Mouse (Mus musculus) frontal cortex, postnatal 25 days (tissue): Measurements from ENCODE around the gene Parp2.
A peak's percentile ranks its signal among the peaks of the same experiment; 100 is the strongest.
"Not testable (repeated sequence)": the region's sequence is repeated elsewhere in the genome, so short reads cannot be mapped to it uniquely, and the experiment has no call there.

Source experiments
- DNase-seq, 2 experiments: peaks; one replicate each; pipeline ENCODE4 v3.0.0; 2022; ENCODE audit warnings: low spot score in 2 of 2

Parp2 gene

GRCm38 (mm10) chr14:50829878-50830277 lies 22.2 kb downstream of the Parp2 start:
- no peak for DNase-seq

- no peak for DNase-seq
Measured at GRCm38 (mm10) chr14:50833964-50834363, 26.3 kb downstream of the Parp2 start.

GRCm38 (mm10) chr14:50834435-50834834 lies 26.8 kb downstream of the Parp2 start:
- no peak for DNase-seq

GRCm38 (mm10) chr14:50837236-50837635 lies 29.6 kb downstream of the Parp2 start:
- no peak for DNase-seq

GRCm38 (mm10) chr14:50855788-50856187 lies 48.1 kb downstream of the Parp2 start:
- no peak for DNase-seq

- no peak for DNase-seq
Measured at GRCm38 (mm10) chr14:50862641-50863040, 55.0 kb downstream of the Parp2 start.

- not testable (repeated sequence) for DNase-seq
Measured at GRCm38 (mm10) chr14:50865005-50865404, 57.4 kb downstream of the Parp2 start.

- DNase-seq, result no peak
Measured at GRCm38 (mm10) chr14:50866966-50867365, 59.3 kb downstream of the Parp2 start.

GRCm38 (mm10) chr14:50868211-50868610 lies 60.6 kb downstream of the Parp2 start:
- no peak for DNase-seq

- DNase-seq, result no peak
Measured at GRCm38 (mm10) chr14:50868656-50869055, 61.0 kb downstream of the Parp2 start.

- peak; percentile 24 to 41 for DNase-seq
Measured at GRCm38 (mm10) chr14:50869889-50870804, 62.5 kb downstream of the Parp2 start, which contains the start of gene Tep1. Gene Tep1 (minus strand): TSS chr14:50870560.

- no peak for DNase-seq
Measured at GRCm38 (mm10) chr14:50870805-50871143, 63.1 kb downstream of the Parp2 start.
